Mouse (Mus musculus) urinary bladder, postnatal 4 days (tissue): ENCODE data around the gene Rack1.
"Not testable (repeated sequence)": the region's sequence is repeated elsewhere in the genome, so short reads cannot be mapped to it uniquely, and the experiment has no call there.

Source experiments
- DNase-seq, 2 experiments: peaks; one replicate each; pipeline ENCODE4 v3.0.0; 2021 to 2022; ENCODE audit warnings: low spot score in 2 of 2

Rack1 gene

GRCm38 (mm10) chr11:48799921-48800701, at the start of gene Rack1:
Rack1 (plus strand) TSS chr11:48800332.
- peak; percentile 83 to 88 for DNase-seq

- DNase-seq = no peak
Observed at GRCm38 (mm10) chr11:48750428-48750827, 49.7 kb upstream of the Rack1 start.

- DNase-seq = not testable (repeated sequence)
Observed at GRCm38 (mm10) chr11:48753534-48753933, 46.6 kb upstream of the Rack1 start.

- no peak for DNase-seq
Observed at GRCm38 (mm10) chr11:48759021-48759420, 41.1 kb upstream of the Rack1 start.

GRCm38 (mm10) chr11:48764119-48764518, 36.0 kb upstream of the Rack1 start:
- DNase-seq = no peak

GRCm38 (mm10) chr11:48767195-48767876, 32.8 kb upstream of the Rack1 start:
- DNase-seq = no peak

- no peak for DNase-seq
Observed at GRCm38 (mm10) chr11:48771691-48772090, 28.4 kb upstream of the Rack1 start.

GRCm38 (mm10) chr11:48774443-48775298, 25.5 kb upstream of the Rack1 start:
- no peak for DNase-seq

GRCm38 (mm10) chr11:48775483-48775882, 24.6 kb upstream of the Rack1 start:
- DNase-seq = peak in 1 of 2 experiments; percentile 32

- no peak for DNase-seq
Observed at GRCm38 (mm10) chr11:48776664-48777063, 23.5 kb upstream of the Rack1 start.

- no peak for DNase-seq
Observed at GRCm38 (mm10) chr11:48777303-48777702, 22.8 kb upstream of the Rack1 start.

- no peak for DNase-seq
Observed at GRCm38 (mm10) chr11:48779450-48779849, 20.7 kb upstream of the Rack1 start.

GRCm38 (mm10) chr11:48782243-48782642, 17.9 kb upstream of the Rack1 start:
- DNase-seq = no peak

GRCm38 (mm10) chr11:48787455-48788211, 12.5 kb upstream of the Rack1 start:
- DNase-seq = no peak

- peak; percentile 55 to 74 for DNase-seq
Observed at GRCm38 (mm10) chr11:48788311-48789089, 11.6 kb upstream of the Rack1 start.

GRCm38 (mm10) chr11:48789215-48789614, 10.9 kb upstream of the Rack1 start:
- no peak for DNase-seq

GRCm38 (mm10) chr11:48789973-48790823, 9.9 kb upstream of the Rack1 start:
- peak; percentile 68 to 88 for DNase-seq

- no peak for DNase-seq
Observed at GRCm38 (mm10) chr11:48790946-48791345, 9.2 kb upstream of the Rack1 start.

- DNase-seq = not testable (repeated sequence)
Observed at GRCm38 (mm10) chr11:48791894-48792293, 8.2 kb upstream of the Rack1 start.

GRCm38 (mm10) chr11:48793184-48793583, 6.9 kb upstream of the Rack1 start:
- no peak for DNase-seq
